Mouse (Mus musculus) liver, embryonic 11.5 days (tissue): ENCODE data around the gene Gm20908. TPM values are rescaled to one million over a fixed set of nuclear protein-coding genes. Genes with fewer than 3 reads are reported as not detected.
"Not testable (repeated sequence)": the region's sequence is repeated elsewhere in the genome, so short reads cannot be mapped to it uniquely, and the experiment has no call there.

Source experiments
- ATAC-seq: fragments of 200-750 bp; cut with Nextera tagmentation; replicated peaks from 2 replicates; pipeline ENCODE4 v1.8.0; 2017; ENCODE audit warnings: moderate number of reproducible peaks, mild to moderate bottlenecking, moderate TSS enrichment, moderate library complexity; ENCODE audit not compliant: low FRiP score
- DNase-seq: peaks from one replicate; pipeline ENCODE4 v3.0.0-alpha.2; 2017; ENCODE audit warnings: low spot score
- H3K27ac ChIP-seq: fragments of 300-500 bp; sonication (generic); 2 replicates; pipeline ENCODE4 v1.5.1; 2014; ENCODE audit warnings: mild to moderate bottlenecking, low read depth, low read length, control low read depth
- H3K27me3 ChIP-seq: fragments of 300-500 bp; sonication (generic); replicated peaks from 2 replicates; pipeline ENCODE4 v1.6.1; 2014; ENCODE audit warnings: low read length, mixed read lengths; ENCODE audit not compliant: control insufficient read depth, insufficient read depth
- H3K36me3 ChIP-seq: fragments of 300-500 bp; sonication (generic); 2 replicates; pipeline ENCODE4 v1.6.1; 2014; ENCODE audit warnings: mild to moderate bottlenecking, low read length, moderate library complexity, mixed read lengths; ENCODE audit not compliant: control insufficient read depth, insufficient read depth
- H3K4me1 ChIP-seq: fragments of 300-500 bp; sonication (generic); replicated peaks from 2 replicates; pipeline ENCODE4 v1.6.1; 2014; ENCODE audit warnings: low read length, mixed read lengths; ENCODE audit not compliant: control insufficient read depth, insufficient read depth
- H3K4me2 ChIP-seq: fragments of 300-500 bp; sonication (generic); 2 replicates; pipeline ENCODE4 v1.6.1; 2014; ENCODE audit warnings: mild to moderate bottlenecking, control low read depth, moderate library complexity
- H3K4me3 ChIP-seq: fragments of 300-500 bp; sonication (generic); 2 replicates; pipeline ENCODE4 v1.5.1; 2014; ENCODE audit warnings: low read depth, low read length, control low read depth
- H3K9ac ChIP-seq: fragments of 300-500 bp; sonication (generic); 2 replicates; pipeline ENCODE4 v1.6.1; 2014; ENCODE audit warnings: low read depth, low read length, control low read depth
- H3K9me3 ChIP-seq: fragments of 300-500 bp; sonication (generic); 2 replicates; pipeline ENCODE4 v1.6.1; 2016; ENCODE audit warnings: low read length, inconsistent platforms, mixed read lengths; ENCODE audit not compliant: control insufficient read depth
- WGBS: fragments of 180-500 bp; shearing (Covaris S2); extraction: QIAGEN DNeasy Blood & Tissue Kit; methylation state at CpG from one replicate; pipeline ENCODE4 v1.1.7; 2014; 5-methylcytosine and 5-hydroxymethylcytosine counted together
- polyA plus RNA-seq: library from polyadenylated mRNA; unstranded; fragments of >200 nt; fragmentation: Nextera tagmentation; extraction: Ambion mirVana; gene quantifications from 2 replicates; pipeline ENCODE4 v1.2.1, GENCODE M21; 2014

Gm20908 gene
- polyA plus RNA-seq: not detected in 2 replicates

GRCm38 (mm10) chrY:64472966-64473365 is at the start of gene Gm20908:
TSS of gene Gm20908 (plus strand) at chrY:64473266.
- not testable (repeated sequence) for DNase-seq, H3K27ac ChIP-seq, H3K36me3 ChIP-seq, ATAC-seq, H3K9me3 ChIP-seq, H3K4me1 ChIP-seq, H3K9ac ChIP-seq, H3K27me3 ChIP-seq, H3K4me2 ChIP-seq, H3K4me3 ChIP-seq
- WGBS: no CpG with 5 or more reads among the region's 6 CpGs
